Mouse (Mus musculus) heart, embryonic 14.5 days (tissue): ENCODE data around the gene Zfp108. TPM values are rescaled to one million over a fixed set of nuclear protein-coding genes. Genes with fewer than 3 reads are reported as not detected.

Experiments used
- ATAC-seq: fragments of 200-750 bp; cut with Nextera tagmentation; 2 replicates; pipeline ENCODE4 v1.8.0; 2017; ENCODE audit warnings: low read depth, moderate TSS enrichment; ENCODE audit not compliant: insufficient number of reproducible peaks, insufficient read depth, low FRiP score
- H3K27ac ChIP-seq, 2 experiments: fragments of 200-500 bp in 1 of 2; fragments of 300-500 bp in 1 of 2; sonication (generic) in 1 of 2; replicated peaks in 1 of 2; 2 replicates each; pipeline ENCODE4 v1.5.1; 2012 to 2014; ENCODE audit warnings: low read depth in 2 of 2, low read length in 2 of 2, control low read depth in 1 of 2, mild to moderate bottlenecking in 1 of 2, mixed read lengths in 1 of 2; ENCODE audit not compliant: control insufficient read depth in 1 of 2, insufficient read depth in 1 of 2
- H3K27me3 ChIP-seq: fragments of 300-500 bp; sonication (generic); 2 replicates; pipeline ENCODE4 v1.6.1; 2014; ENCODE audit warnings: mild to moderate bottlenecking, low read length, control low read depth; ENCODE audit not compliant: control insufficient read depth, insufficient read depth
- H3K36me3 ChIP-seq: fragments of 300-500 bp; sonication (generic); 2 replicates; pipeline ENCODE4 v1.6.1; 2014; ENCODE audit warnings: mild to moderate bottlenecking, control low read depth, low read length, mixed read lengths; ENCODE audit not compliant: control insufficient read depth, insufficient read depth
- H3K4me1 ChIP-seq, 2 experiments: fragments of 200-500 bp in 1 of 2; fragments of 300-500 bp in 1 of 2; sonication (generic) in 1 of 2; 2 replicates each; pipeline ENCODE4 v1.6.1; 2012 to 2014; ENCODE audit warnings: low read length in 2 of 2, control low read depth in 1 of 2, mixed read lengths in 1 of 2; ENCODE audit not compliant: control insufficient read depth in 2 of 2, insufficient read depth in 2 of 2
- H3K4me2 ChIP-seq: fragments of 300-500 bp; sonication (generic); 2 replicates; pipeline ENCODE4 v1.6.1; 2014; ENCODE audit warnings: mild to moderate bottlenecking, low read length
- H3K4me3 ChIP-seq, 2 experiments: fragments of 200-500 bp in 1 of 2; fragments of 300-500 bp in 1 of 2; sonication (generic) in 1 of 2; 2 replicates each; pipeline ENCODE4 v1.5.1; 2012 to 2014; ENCODE audit warnings: low read length in 2 of 2, mild to moderate bottlenecking in 2 of 2, control low read depth in 1 of 2, low read depth in 1 of 2, moderate library complexity in 1 of 2; ENCODE audit not compliant: control insufficient read depth in 1 of 2, insufficient read depth in 1 of 2
- H3K9ac ChIP-seq: fragments of 300-500 bp; sonication (generic); 2 replicates; pipeline ENCODE4 v1.6.1; 2014; ENCODE audit warnings: mild to moderate bottlenecking, low read length
- H3K9me3 ChIP-seq: fragments of 300-500 bp; sonication (generic); 2 replicates; pipeline ENCODE4 v1.6.1; 2016; ENCODE audit warnings: low read length, control low read depth; ENCODE audit not compliant: control insufficient read depth
- WGBS: fragments of 180-500 bp; shearing (Covaris S2); extraction: QIAGEN DNeasy Blood & Tissue Kit; methylation state at CpG from one replicate; pipeline ENCODE4 v1.1.7; 2014; 5-methylcytosine and 5-hydroxymethylcytosine counted together
- polyA plus RNA-seq: library from polyadenylated mRNA; unstranded; fragments of >200 nt; fragmentation: Nextera tagmentation; extraction: Ambion mirVana; gene quantifications from 2 replicates; pipeline ENCODE4 v1.2.1, GENCODE M21; 2014

Gene Zfp108
- polyA plus RNA-seq, 1 experiment from 2014 or later: 2.2 TPM

- no peak overlapping the region for H3K4me2 ChIP-seq
- 71% methylated on average over 4 of the region's 4 CpGs for WGBS
- 0 out of 2 replicates have a peak, but pooled peaks cover 3% of the 10 kb centered on the region for H3K9me3 ChIP-seq
- no peaks in the 10 kb centered on the region for H3K4me1 ChIP-seq
- no peak overlapping the region for H3K9ac ChIP-seq
- H3K4me3 ChIP-seq: no peak overlapping the region
- peaks cover 24% of the 10 kb centered on the region for H3K36me3 ChIP-seq
- no peak for ATAC-seq
- no peaks in the 10 kb centered on the region for H3K27me3 ChIP-seq
- H3K27ac ChIP-seq: no peak overlapping the region
These were observed 32.3 kb downstream of the Zfp108 start for GRCm38 (mm10) chr7:24286916-24287315.

- H3K27ac ChIP-seq: no peak overlapping the region
- no peaks in the 10 kb centered on the region for H3K27me3 ChIP-seq
- H3K4me3 ChIP-seq: no peak overlapping the region
- no peaks in the 10 kb centered on the region for H3K4me1 ChIP-seq
- WGBS: 81% methylated on average over 5 of the region's 5 CpGs
- ATAC-seq: no peak
- H3K36me3 ChIP-seq: peaks cover 31% of the 10 kb centered on the region
- H3K9me3 ChIP-seq: 0 out of 2 replicates have a peak, but pooled peaks cover 3% of the 10 kb centered on the region
- H3K9ac ChIP-seq: no peak overlapping the region
- no peak overlapping the region for H3K4me2 ChIP-seq
These were observed 33.1 kb downstream of the Zfp108 start for GRCm38 (mm10) chr7:24287670-24288069.

GRCm38 (mm10) chr7:24288512-24288911 lies 33.9 kb downstream of the Zfp108 start:
- no peaks in the 10 kb centered on the region for H3K9me3 ChIP-seq
- 83% methylated on average over 6 of the region's 6 CpGs for WGBS
- H3K4me3 ChIP-seq: no peak overlapping the region
- no peaks in the 10 kb centered on the region for H3K4me1 ChIP-seq
- no peaks in the 10 kb centered on the region for H3K27me3 ChIP-seq
- H3K36me3 ChIP-seq: peaks cover 40% of the 10 kb centered on the region
- no peak overlapping the region for H3K27ac ChIP-seq
- H3K9ac ChIP-seq: no peak overlapping the region
- no peak overlapping the region for H3K4me2 ChIP-seq
- ATAC-seq: no peak

- Histone ChIP-seq H3K27ac (no peak overlapping the region), H3K4me3 (no peak overlapping the region), H3K36me3 (peaks cover 57% of the 10 kb centered on the region), H3K4me2 (no peak overlapping the region), H3K4me1 (no peaks in the 10 kb centered on the region), H3K9me3 (no peaks in the 10 kb centered on the region), H3K9ac (no peak overlapping the region), H3K27me3 (no peaks in the 10 kb centered on the region)
- no peak for ATAC-seq
- WGBS: 92% methylated on average over 4 of the region's 4 CpGs
These were observed 35.6 kb downstream of the Zfp108 start for GRCm38 (mm10) chr7:24290106-24290693.

- Histone ChIP-seq H3K36me3 (peaks cover 70% of the 10 kb centered on the region), H3K4me3 (no peak overlapping the region), H3K27ac (no peak overlapping the region), H3K9ac (no peak overlapping the region), H3K9me3 (no peaks in the 10 kb centered on the region), H3K4me1 (no peaks in the 10 kb centered on the region), H3K4me2 (no peak overlapping the region), H3K27me3 (no peaks in the 10 kb centered on the region)
- ATAC-seq: no peak
- 85% methylated on average over 27 of the region's 27 CpGs for WGBS
These were observed 36.9 kb downstream of the Zfp108 start for GRCm38 (mm10) chr7:24291387-24292090.

GRCm38 (mm10) chr7:24293061-24293851 lies 38.7 kb downstream of the Zfp108 start:
- no peaks in the 10 kb centered on the region for H3K27me3 ChIP-seq
- H3K27ac ChIP-seq: no peak overlapping the region
- H3K9me3 ChIP-seq: no peaks in the 10 kb centered on the region
- no peak overlapping the region for H3K4me3 ChIP-seq
- H3K36me3 ChIP-seq: peaks cover 77% of the 10 kb centered on the region
- no peak for ATAC-seq
- WGBS: 84% methylated on average over 12 of the region's 12 CpGs
- H3K4me2 ChIP-seq: no peak overlapping the region
- H3K9ac ChIP-seq: no peak overlapping the region
- peaks cover 0 to 6% of the 10 kb centered on the region in 2 experiments; a peak in 1 of 4 replicates for H3K4me1 ChIP-seq

GRCm38 (mm10) chr7:24294763-24295162 lies 40.2 kb downstream of the Zfp108 start:
- peaks cover 74% of the 10 kb centered on the region for H3K36me3 ChIP-seq
- H3K9me3 ChIP-seq: no peaks in the 10 kb centered on the region
- no peak overlapping the region for H3K4me2 ChIP-seq
- no peak for ATAC-seq
- no peak overlapping the region for H3K9ac ChIP-seq
- 98% methylated on average over 4 of the region's 4 CpGs for WGBS
- H3K4me1 ChIP-seq: peaks cover 0 to 9% of the 10 kb centered on the region in 2 experiments; a peak in 1 of 4 replicates
- H3K4me3 ChIP-seq: no peak overlapping the region
- no peak overlapping the region for H3K27ac ChIP-seq
- H3K27me3 ChIP-seq: no peaks in the 10 kb centered on the region
